Mouse (Mus musculus): ENCODE data around the gene Cd59b. TPM values are rescaled to one million over a fixed set of nuclear protein-coding genes. Genes with fewer than 3 reads are reported as not detected.

Gene Cd59b
- polyA plus RNA-seq (2016; fragmentation: Nextera tagmentation; extraction: Ambion mirVana), result 4.1 and 4.4 TPM in 2 replicates

DNA sequence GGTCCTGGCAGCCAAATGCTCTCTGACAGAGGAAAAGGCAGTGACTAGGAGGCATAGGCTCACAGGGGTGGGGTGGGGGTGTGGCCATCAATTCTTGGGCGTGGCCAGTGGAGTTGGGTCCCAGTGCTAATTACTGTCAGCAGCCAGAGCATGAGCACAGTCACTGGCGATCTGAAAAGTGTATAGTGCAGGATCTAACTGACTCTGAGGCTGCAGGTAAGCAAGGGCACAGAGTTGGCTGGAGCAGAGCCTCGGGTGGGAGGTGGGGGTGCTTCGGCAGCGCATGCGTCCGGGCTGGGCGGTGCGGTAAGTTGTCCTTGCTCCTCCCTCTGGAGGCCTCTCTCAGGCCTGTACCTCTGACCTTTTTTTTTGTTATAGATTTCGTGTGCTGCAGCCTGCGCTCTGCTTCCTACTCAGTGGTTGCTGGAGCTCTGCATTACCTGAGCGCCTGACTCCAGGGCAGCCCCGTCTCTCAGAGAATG is at the start of gene Cd59b:
Gene Cd59b (plus strand): TSS at position 146 of the 482 bp plus-strand sequence.
- 8% methylated on average over 13 of the region's 13 CpGs for WGBS
- Histone ChIP-seq H3K27ac (replicated peaks) (peak within 1 kb of the TSS; percentile 82), H3K9me3 (peaks cover 8% of the 10 kb centered on the region), H3K4me3 (peak within 1 kb of the TSS; percentile 56), H3K27me3 (replicated peaks; ENCODE audit: low read depth, poor library complexity, severe bottlenecking) (no peaks in the 10 kb centered on the region), H3K4me1 (peaks cover 9% of the 10 kb centered on the region), H3K36me3 (replicated peaks) (peaks cover 8% of the 10 kb centered on the region)
- DNase-seq (ENCODE audit: low spot score), result peak; percentile 80

DNA sequence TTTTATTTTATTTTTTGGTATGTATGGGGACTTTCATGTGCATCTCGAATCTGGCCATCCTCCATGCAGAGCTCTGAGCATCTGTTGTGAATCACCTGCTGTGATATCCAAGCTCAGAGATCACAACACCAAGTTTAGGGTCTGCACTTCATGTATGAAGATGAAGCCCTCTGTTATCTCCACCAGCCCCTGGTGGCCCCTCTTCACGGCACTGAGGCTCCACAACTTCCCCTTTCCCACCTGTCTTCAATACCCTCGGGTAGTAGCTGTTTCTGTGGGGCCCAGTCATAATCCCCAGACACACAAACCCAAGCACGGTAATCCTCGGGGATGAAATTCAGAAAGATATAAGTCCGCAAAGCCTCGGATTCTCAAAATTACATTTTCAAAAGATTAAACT is 46.6 kb upstream of the Cd59b start:
- Histone ChIP-seq H3K36me3 (replicated peaks) (no peaks in the 10 kb centered on the region), H3K27me3 (replicated peaks; ENCODE audit: low read depth, poor library complexity, severe bottlenecking) (no peaks in the 10 kb centered on the region), H3K4me3 (no peak overlapping the region), H3K9me3 (no peaks in the 10 kb centered on the region), H3K27ac (replicated peaks) (no peak overlapping the region), H3K4me1 (peaks cover 5% of the 10 kb centered on the region)
- no peak for DNase-seq (ENCODE audit: low spot score)
- 83% methylated on average over 7 of the region's 7 CpGs for WGBS

DNA sequence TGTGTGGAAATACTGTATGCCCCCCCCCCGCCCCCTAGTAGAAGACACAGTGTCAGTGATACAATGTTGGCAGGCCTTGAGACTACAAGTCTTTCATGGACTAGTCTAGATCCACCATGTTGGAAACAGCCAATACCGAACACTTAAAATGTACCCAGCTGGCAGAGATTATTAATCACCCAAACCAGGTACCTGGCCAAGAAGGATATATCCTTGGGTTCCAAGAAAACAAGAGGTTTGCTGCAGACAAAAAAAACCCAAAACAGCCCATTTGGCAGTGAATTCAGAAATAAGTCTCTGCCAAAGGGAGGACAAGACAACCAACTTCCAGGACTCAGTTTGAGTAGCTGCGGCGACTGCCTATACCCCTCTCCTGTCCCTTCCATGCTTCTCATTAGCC is 45.0 kb upstream of the Cd59b start:
- Histone ChIP-seq H3K4me1 (peaks cover 19% of the 10 kb centered on the region), H3K9me3 (no peaks in the 10 kb centered on the region), H3K27ac (replicated peaks) (no peak overlapping the region), H3K4me3 (no peak overlapping the region), H3K36me3 (replicated peaks) (no peaks in the 10 kb centered on the region), H3K27me3 (replicated peaks; ENCODE audit: low read depth, poor library complexity, severe bottlenecking) (no peaks in the 10 kb centered on the region)
- no peak for DNase-seq (ENCODE audit: low spot score)
- WGBS, result 91% methylated on average over 4 of the region's 4 CpGs

DNA sequence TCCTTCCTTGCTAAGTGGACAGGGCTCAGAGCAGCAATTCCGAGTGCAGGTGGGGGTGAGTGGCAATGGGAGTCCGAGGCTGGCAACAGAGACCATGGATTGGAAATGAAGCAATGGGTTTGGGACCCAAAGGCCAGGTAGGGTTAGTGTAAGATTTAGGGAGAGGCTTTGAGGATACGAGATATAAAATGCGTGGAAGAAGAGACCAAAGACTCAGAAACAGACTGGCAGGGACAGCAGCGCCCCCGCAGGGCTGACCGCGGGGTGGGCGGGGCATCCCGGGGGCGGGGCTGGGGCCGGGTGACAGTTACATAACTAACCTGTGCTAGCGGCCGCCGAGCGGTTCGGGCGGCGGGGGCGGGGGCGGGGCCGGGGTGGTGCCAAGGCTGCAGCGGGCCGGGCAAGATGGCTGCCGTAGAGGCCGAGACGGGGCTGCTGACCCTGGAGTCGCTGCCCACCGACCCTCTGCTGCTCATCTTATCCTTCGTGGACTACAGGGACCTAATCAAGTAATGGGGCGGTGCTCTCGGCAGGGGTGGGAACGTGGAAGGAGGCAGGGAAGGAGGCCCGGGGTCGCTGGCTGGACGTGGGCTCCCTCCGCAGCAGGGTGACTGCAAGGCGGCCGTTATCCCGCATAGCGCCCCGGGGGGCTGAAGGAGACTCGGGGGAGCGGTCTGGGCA is 42.1 kb upstream of the Cd59b start, which contains the start of gene Fbxo3:
Gene Fbxo3 (plus strand): TSS at position 264 of the 681 bp plus-strand sequence.
- peak; percentile 96 for DNase-seq (ENCODE audit: low spot score)
- peaks cover 24% of the 10 kb centered on the region for H3K4me1 ChIP-seq
- peak within 1 kb of the TSS; percentile 98 for H3K4me3 ChIP-seq
- H3K27ac ChIP-seq (replicated peaks), result peak within 1 kb of the TSS; percentile 95
- WGBS, result under 1% methylated on average over 44 of the region's 44 CpGs
- H3K36me3 ChIP-seq (replicated peaks), result peaks cover 5% of the 10 kb centered on the region; the same call in 1 of the 2 replicates
- H3K27me3 ChIP-seq (replicated peaks; ENCODE audit: low read depth, poor library complexity, severe bottlenecking), result no peaks in the 10 kb centered on the region
- no peaks in the 10 kb centered on the region for H3K9me3 ChIP-seq

DNA sequence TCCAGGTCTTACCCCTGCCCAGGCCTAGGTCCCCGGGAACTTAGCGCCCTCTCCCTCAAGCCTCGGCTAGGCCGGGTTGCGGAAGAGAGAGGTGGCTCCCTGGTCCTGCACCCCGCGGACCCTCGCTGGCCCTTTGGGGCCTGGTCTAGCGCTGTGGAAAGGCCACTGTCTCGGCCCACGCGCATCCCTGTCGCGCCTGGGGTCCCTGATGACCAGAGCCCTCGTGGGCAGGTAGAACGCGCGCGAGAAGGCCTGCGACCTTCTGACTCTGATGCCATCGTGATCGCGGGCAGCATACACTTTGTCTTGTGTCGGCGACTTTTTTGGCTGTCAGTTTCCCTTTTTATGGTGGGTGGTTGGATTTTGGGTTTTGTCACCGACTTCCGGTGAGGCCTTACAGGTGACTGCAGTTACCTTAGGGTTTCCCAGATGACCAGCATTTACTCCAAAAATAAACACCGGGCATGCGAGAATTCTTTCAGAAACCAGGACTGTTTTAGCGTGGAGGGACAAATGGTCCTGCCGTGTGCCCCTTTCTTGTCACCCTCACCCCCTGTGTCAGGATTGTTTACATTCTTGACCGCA is 41.4 kb upstream of the Cd59b start, which contains the start of gene 4931422A03Rik:
Gene 4931422A03Rik (minus strand): TSS at position 223 of the 585 bp plus-strand sequence.
- H3K36me3 ChIP-seq (replicated peaks), result peaks cover 5% of the 10 kb centered on the region; the same call in 1 of the 2 replicates
- H3K4me1 ChIP-seq, result peaks cover 24% of the 10 kb centered on the region
- H3K9me3 ChIP-seq, result no peaks in the 10 kb centered on the region
- 1% methylated on average over 32 of the region's 32 CpGs for WGBS
- no peak for DNase-seq (ENCODE audit: low spot score)
- H3K4me3 ChIP-seq, result peak within 1 kb of the TSS; percentile 98
- peak within 1 kb of the TSS; percentile 95 for H3K27ac ChIP-seq (replicated peaks)
- H3K27me3 ChIP-seq (replicated peaks; ENCODE audit: low read depth, poor library complexity, severe bottlenecking), result no peaks in the 10 kb centered on the region

DNA sequence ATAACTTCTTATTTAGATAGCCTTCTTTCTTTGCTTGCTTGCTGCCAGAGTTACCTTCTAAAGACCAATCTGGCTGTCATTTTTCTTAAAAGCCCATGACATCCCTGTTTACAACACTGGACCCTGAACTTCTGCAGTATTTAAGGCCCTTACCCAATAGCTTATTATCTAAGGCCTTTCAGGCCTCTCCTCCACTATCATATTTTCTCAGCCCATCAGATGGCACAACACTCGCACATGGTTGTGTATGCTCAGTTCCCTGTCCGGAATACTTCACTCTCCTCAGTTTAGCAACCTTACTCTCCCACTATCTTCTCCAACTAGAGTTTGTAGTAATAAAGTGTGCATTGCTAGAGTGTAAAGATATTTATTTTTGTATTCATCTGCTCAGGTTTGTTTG is 40.6 kb upstream of the Cd59b start:
- Histone ChIP-seq H3K4me1 (peaks cover 24% of the 10 kb centered on the region), H3K27ac (replicated peaks) (no peak overlapping the region), H3K4me3 (peak overlapping the region; percentile 98), H3K9me3 (no peaks in the 10 kb centered on the region), H3K36me3 (replicated peaks) (peaks cover 12% of the 10 kb centered on the region), H3K27me3 (replicated peaks; ENCODE audit: low read depth, poor library complexity, severe bottlenecking) (no peaks in the 10 kb centered on the region)
- 79% methylated on average over 2 of the region's 2 CpGs for WGBS
- DNase-seq (ENCODE audit: low spot score), result no peak

DNA sequence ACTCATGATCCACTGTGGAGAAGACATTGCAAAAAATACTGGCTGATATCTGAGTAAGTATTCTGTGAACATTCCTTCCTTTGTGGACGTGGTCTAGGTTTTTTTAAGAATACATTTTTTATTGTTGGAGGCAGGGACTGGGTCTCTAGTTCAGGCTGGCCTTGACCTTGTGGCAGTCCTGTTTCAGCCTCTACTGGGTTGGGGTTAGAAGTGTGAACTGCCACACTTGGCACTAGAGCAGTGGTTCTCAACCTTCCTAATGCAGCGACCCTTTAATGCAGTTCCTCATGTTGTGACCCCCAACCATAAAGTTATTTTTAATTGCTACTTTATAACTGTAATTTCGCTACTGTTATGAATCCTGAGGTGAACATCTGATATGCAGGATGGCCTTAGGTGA is 39.3 kb upstream of the Cd59b start:
- Histone ChIP-seq H3K4me3 (no peak overlapping the region), H3K27ac (replicated peaks) (no peak overlapping the region), H3K36me3 (replicated peaks) (peaks cover 23% of the 10 kb centered on the region), H3K9me3 (no peaks in the 10 kb centered on the region), H3K4me1 (peaks cover 24% of the 10 kb centered on the region), H3K27me3 (replicated peaks; ENCODE audit: low read depth, poor library complexity, severe bottlenecking) (no peaks in the 10 kb centered on the region)
- no peak for DNase-seq (ENCODE audit: low spot score)
- WGBS, result 91% methylated on average over 3 of the region's 3 CpGs

DNA sequence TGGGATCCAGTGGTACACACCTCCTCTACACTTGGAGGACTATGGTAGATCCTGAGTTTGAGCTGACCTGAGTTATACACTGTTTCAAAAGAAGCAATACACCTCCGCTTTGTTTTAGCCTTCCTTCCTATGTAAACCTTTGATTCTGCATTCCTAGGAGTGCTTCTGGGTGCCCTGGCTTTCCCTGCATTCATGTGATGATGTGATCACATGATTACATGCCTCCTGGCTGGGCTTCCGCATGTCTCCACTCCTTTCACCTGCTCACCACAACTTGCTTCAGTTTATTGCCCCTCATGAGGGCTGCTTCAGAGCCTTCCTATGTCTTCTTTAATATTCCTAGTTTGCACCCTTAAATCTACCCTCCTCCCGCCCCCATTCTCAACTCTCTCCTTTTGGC is 37.6 kb upstream of the Cd59b start:
- Histone ChIP-seq H3K27ac (replicated peaks) (no peak overlapping the region), H3K4me3 (no peak overlapping the region), H3K36me3 (replicated peaks) (peaks cover 39% of the 10 kb centered on the region), H3K9me3 (no peaks in the 10 kb centered on the region), H3K27me3 (replicated peaks; ENCODE audit: low read depth, poor library complexity, severe bottlenecking) (no peaks in the 10 kb centered on the region), H3K4me1 (peaks cover 24% of the 10 kb centered on the region)
- WGBS, result 91% methylated on average over 3 of the region's 3 CpGs
- DNase-seq (ENCODE audit: low spot score), result no peak

DNA sequence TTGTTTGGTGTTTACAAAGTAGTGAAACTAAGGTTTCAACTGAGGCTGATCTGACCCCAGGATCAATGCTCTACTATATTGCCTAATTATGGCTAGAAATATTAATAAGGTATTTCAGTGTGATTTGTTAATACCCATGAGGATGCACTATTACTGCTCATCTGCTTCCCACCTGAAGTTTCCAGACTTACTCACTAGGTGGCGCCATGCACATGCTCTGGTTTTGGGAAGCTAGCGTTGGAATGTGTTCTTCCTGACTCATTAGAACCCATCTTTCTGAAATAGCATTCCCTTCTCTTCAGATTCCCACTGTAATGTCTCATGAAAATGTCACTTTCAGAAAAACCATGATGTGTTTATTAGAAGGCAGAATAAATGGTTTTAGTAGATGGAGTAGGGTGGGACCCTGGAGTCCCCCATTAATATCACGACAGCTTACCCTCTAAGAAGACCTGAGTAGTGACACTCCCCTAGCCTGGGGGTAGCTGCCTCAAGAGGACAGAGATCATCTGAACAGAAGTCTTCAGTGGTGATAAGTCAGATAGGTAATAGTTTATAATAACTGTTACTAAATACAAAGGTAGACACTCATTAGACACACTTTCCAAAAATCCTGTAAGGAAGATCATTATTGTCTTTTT is 34.7 kb upstream of the Cd59b start:
- Histone ChIP-seq H3K4me3 (no peak overlapping the region), H3K27ac (replicated peaks) (no peak overlapping the region), H3K36me3 (replicated peaks) (peaks cover 63% of the 10 kb centered on the region), H3K9me3 (no peaks in the 10 kb centered on the region), H3K4me1 (peaks cover 2% of the 10 kb centered on the region; the same call in 1 of the 2 replicates), H3K27me3 (replicated peaks; ENCODE audit: low read depth, poor library complexity, severe bottlenecking) (no peaks in the 10 kb centered on the region)
- peak; percentile 67 for DNase-seq (ENCODE audit: low spot score)
- 36% methylated on average over 3 of the region's 3 CpGs for WGBS

DNA sequence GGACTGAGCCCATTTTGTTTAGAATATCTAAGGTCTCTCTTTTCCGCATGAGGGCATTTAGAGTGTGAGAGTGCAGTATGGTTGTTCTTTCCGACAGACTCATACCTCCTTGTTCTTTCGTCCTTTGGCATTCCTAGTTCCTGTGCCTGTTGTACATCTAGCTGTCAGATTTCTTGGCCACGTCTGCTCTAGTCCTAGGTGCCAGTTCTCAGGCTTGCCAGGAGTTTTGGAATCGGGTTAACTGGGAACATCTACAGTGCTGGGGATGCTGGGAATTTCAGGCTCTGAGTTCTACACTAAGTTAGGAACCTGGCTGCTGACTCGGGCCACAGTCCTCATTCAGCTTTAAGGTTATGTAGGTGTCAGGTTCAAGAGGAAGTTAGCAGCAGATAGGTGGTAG is 34.1 kb upstream of the Cd59b start:
- H3K36me3 ChIP-seq (replicated peaks), result peaks cover 68% of the 10 kb centered on the region
- no peaks in the 10 kb centered on the region for H3K9me3 ChIP-seq
- WGBS, result 89% methylated on average over 6 of the region's 6 CpGs
- H3K4me3 ChIP-seq, result no peak overlapping the region
- no peak for DNase-seq (ENCODE audit: low spot score)
- H3K27ac ChIP-seq (replicated peaks), result no peak overlapping the region
- no peaks in the 10 kb centered on the region for H3K4me1 ChIP-seq
- no peaks in the 10 kb centered on the region for H3K27me3 ChIP-seq (replicated peaks; ENCODE audit: low read depth, poor library complexity, severe bottlenecking)

DNA sequence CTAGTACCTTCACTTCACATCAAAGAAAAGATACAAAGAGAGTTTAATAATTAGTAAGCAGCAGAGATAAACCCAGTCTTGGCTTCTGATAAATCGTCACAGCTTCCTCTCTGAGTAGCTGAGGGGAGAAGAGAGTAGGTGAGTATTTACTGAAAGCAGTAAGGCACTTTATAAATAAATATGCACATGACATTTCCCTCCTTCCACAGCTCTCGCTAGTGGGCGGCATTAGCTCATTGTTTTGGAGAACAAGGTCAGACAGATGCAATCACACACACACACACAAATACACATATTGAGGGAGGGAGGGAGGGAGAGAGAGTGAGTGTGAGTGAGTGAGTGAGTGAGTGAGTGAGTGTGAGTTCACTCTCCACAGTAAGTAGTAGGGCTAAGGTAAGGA is 33.3 kb upstream of the Cd59b start:
- Histone ChIP-seq H3K4me1 (no peaks in the 10 kb centered on the region), H3K36me3 (replicated peaks) (peaks cover 71% of the 10 kb centered on the region), H3K9me3 (no peaks in the 10 kb centered on the region), H3K27me3 (replicated peaks; ENCODE audit: low read depth, poor library complexity, severe bottlenecking) (no peaks in the 10 kb centered on the region), H3K27ac (replicated peaks) (no peak overlapping the region), H3K4me3 (no peak overlapping the region)
- 82% methylated on average over 3 of the region's 3 CpGs for WGBS
- DNase-seq (ENCODE audit: low spot score), result no peak

DNA sequence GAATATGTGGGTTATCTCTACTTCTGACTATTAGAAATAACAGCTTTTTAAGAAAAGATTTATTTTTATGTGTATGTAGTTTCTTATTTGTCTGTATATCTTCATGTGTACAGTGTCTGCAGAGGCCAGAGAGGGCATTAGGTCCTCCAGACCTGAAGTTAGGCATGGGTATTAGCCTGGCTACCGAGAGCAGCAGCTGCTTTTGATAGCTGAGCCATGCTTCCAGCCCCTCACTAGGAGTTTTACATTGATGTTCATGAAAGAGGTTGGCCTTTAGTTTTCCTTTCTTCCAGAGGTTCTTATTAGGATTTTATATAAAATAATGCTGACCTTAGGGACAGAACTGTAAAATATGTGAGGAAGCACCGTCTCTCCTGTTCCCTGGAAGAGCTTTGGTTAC is 31.4 kb upstream of the Cd59b start:
- Histone ChIP-seq H3K27ac (replicated peaks) (no peak overlapping the region), H3K27me3 (replicated peaks; ENCODE audit: low read depth, poor library complexity, severe bottlenecking) (no peaks in the 10 kb centered on the region), H3K4me1 (no peaks in the 10 kb centered on the region), H3K9me3 (no peaks in the 10 kb centered on the region), H3K36me3 (replicated peaks) (peaks cover 75% of the 10 kb centered on the region), H3K4me3 (no peak overlapping the region)
- DNase-seq (ENCODE audit: low spot score), result no peak
- WGBS, result 73% methylated on average over 2 of the region's 2 CpGs

All from embryonic facial prominence, embryonic 10.5 days (tissue).